Mouse (Mus musculus): ENCODE data around the gene Dda1. TPM values are rescaled to one million over a fixed set of nuclear protein-coding genes. Genes with fewer than 3 reads are reported as not detected.
A peak's percentile ranks its signal among the peaks of the same experiment; 100 is the strongest.
"Not testable (repeated sequence)": the region's sequence is repeated elsewhere in the genome, so short reads cannot be mapped to it uniquely, and the experiment has no call there.

Dda1 gene
- polyA plus RNA-seq (2017; shearing (Covaris generic)) = 10 to 100 TPM; 26.8 to 30.6 TPM

DNA sequence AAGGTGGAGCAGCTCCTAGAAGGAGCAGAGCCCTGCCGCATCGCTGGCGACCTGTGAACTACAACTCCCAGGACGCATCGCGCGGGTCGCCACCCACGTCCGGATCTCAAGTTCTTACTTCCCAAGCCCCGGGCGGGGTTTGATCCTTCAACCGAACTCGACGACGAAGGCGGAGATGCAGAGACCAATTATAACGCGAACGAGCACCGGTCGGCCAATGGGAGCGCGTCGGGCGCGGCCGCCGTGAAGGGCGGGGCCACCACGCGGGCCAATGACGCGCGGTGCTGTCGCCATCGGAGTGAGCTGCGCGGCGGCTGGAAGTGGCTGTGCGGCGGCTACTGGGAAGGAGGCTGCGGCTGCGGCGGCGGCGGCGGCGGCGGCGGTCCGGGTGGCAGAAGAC, at the start of gene Dda1:
Gene Dda1, plus strand, starts transcription at position 284 of the 400 bp plus-strand sequence.
- peak; percentile 80 for ATAC-seq

GRCm38 (mm10) chr8:71422121-71422520, 46.9 kb upstream of the Dda1 start:
- no peak for ATAC-seq

DNA sequence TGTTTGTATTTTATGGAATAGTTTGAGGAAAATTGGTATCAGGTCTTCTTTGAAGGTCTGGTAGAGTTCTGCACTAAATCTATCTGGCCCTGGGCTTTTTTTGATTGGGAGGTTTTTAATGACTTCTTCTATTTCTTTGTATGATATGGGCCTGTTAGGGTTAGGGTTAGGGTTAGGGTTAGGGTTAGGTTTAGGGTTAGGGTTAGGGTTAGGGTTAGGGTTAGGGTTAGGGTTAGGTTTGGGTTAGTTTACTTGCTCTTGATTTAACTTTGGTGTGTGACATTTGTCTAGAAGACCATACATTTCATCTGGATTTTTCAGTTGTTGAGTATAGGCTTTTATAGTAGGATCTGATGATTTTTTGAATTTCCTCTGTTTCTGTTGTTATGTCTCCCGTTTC, 36.1 kb upstream of the Dda1 start:
- ATAC-seq = not testable (repeated sequence)

GRCm38 (mm10) chr8:71437041-71437440, 32.0 kb upstream of the Dda1 start:
- ATAC-seq = no peak

GRCm38 (mm10) chr8:71441404-71441803, 27.6 kb upstream of the Dda1 start:
- ATAC-seq = peak; percentile 65

- no peak for ATAC-seq
Measured at GRCm38 (mm10) chr8:71445096-71445495, 23.9 kb upstream of the Dda1 start.

- no peak for ATAC-seq
Measured at GRCm38 (mm10) chr8:71451337-71451736, 17.7 kb upstream of the Dda1 start.

GRCm38 (mm10) chr8:71451777-71452176, 17.2 kb upstream of the Dda1 start:
- ATAC-seq = no peak

- ATAC-seq = no peak
Measured at GRCm38 (mm10) chr8:71452669-71453068, 16.3 kb upstream of the Dda1 start.

GRCm38 (mm10) chr8:71454668-71455067, 14.3 kb upstream of the Dda1 start:
- ATAC-seq = no peak

DNA sequence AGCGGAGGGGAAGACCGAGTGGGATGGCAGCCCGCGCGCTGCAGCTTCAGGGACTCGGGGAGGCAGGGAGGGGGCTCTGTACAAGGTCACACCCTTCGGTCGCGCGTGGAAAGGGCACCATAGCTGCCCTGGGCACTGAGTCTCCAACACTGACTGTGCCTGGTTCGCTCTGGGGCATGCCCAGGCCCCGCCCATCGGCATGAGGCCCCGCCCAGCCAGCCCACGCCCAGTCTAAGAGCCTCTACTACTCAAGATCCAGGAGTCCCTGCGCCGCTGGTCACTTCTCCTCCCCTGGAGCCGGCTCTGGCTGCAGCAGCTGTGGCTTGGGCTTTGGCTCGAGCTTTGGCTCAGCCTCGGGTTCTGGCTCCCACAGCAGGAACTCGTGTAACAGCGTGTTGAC, 12.1 kb upstream of the Dda1 start:
- ATAC-seq = no peak

DNA sequence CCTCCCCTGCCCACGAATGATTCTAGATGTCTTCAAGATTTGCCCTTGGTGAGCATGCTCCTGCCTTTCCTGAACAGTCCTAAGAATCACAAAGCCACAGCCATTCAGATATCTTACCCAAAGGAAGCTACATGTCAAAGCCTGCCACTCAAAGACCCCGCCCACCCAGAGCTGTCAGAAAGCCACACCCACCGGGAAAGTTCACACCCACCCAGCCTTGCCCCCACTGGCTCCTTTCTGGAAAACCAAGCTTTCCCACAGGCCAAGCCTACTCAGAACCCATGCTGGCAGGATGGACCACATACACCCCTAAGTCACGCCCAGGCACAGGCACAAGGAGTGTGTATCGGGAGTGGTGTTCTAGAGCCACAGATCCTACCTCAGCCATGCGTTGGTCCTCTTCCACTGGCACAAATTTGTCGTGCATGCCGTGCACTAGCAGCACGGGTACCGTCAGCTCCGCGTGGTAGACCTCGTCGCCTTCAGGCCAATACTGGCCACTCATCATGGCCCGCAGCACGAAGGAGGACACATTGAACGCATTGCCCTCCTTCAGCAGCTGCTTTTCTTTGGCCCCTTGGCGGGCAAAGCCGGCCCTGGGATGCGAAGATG, 11.2 kb upstream of the Dda1 start:
- ATAC-seq = no peak

DNA sequence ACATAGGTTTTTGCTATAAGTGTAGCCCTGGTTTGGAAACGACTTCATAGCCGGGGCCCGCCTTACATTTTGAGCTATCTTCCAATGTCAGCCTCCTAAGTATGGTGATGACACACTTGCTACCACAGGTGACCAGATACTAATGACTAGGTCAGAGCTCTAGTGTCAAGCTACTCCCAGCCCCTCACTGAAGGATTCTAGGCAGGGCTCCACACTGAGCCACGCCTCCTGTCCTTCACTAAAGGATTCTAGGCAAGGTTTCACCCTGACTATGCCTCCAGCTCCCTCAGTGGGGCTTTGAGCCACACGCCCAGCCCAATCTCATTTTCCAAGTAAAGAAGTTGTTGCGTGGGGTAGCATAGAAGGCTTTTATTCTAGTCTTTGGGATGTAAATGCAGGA, 8.3 kb upstream of the Dda1 start:
- ATAC-seq = no peak

DNA sequence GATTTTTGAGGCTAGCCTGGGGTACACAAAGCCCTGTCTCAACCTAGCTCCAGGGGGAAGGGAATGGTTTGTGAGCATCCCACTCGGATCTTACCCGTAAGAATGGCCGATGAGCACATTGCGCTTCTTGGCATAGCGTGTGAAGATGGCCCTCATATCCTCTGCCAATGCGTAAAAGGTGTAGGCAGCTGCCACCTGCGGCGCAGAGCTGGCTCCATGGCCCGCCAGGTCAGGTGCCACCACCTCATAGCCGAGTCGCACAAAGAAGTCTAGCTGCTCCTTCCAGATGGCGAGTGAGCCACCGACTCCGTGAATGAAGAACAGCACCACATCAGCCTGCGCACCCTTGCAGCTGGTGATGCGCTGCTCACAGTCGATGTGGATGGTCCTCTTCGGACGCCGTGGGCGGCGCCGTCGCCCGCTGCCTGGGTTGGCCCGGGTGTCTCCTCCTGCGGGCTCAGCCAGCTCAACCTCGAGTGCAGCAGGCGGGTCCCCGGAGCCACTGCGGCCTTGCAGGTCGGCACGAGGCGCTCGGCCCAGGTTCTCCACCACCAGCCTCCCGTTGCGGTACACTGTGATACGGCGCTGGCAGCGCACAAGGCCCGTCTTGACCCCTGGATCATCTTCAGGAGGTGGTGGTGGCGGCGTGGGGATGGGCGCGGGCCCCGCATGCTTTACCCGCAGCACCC, 7.7 kb upstream of the Dda1 start:
- ATAC-seq = no peak

GRCm38 (mm10) chr8:71462191-71462590, 6.8 kb upstream of the Dda1 start:
- ATAC-seq = no peak

DNA sequence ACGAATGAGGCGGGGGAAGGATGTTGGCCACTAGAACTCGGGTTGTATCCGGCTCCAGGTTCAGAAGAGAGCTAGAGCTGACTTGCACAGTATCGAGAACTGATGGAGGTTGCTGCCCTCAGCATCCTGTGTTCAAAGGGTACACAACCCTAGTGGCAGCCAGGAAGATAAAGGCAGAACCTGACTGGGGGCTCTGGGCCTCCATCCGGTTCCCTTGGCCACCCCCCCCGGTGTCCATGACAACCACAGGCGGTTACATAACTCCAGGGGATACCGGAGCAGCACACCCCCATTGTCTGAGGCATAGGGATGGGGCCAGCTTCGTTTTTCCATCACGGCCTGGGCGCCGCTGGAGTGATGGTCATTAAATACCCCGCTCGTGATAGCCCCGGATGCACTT, 6.2 kb upstream of the Dda1 start:
- peak; percentile 88 for ATAC-seq

GRCm38 (mm10) chr8:71463188-71464033, 5.6 kb upstream of the Dda1 start, which contains the start of gene Abhd8:
Gene Abhd8, minus strand, starts transcription at chr8:71463655.
- ATAC-seq = peak; percentile 33

- peak; percentile 50 for ATAC-seq
Measured at GRCm38 (mm10) chr8:71464513-71465500, 4.2 kb upstream of the Dda1 start, which contains the start of gene Mrpl34. Gene Mrpl34, plus strand, starts transcription at chr8:71464959.

DNA sequence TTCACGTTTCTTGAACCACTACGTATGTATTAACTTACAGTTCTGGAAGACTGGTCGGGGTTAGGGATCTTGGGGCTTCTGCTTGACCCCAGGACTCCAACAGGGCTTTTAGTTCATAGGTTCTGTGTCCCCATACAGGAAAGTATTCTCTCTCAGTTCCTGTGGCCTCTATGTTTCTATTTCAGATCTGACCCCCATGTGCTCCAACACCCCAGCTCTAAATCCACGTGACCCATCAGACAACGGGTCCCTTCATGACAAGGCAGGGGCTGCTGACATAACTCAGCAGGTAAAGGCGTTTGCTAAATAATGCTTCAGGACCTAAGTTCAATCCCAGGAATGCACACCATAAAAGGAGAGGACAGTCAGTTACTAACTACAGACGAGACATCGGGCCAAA, 3.3 kb upstream of the Dda1 start:
- ATAC-seq = no peak

GRCm38 (mm10) chr8:71466198-71466597, 2.8 kb upstream of the Dda1 start:
- no peak for ATAC-seq

- no peak for ATAC-seq
Measured at GRCm38 (mm10) chr8:71467201-71467600, 1.8 kb upstream of the Dda1 start.

- no peak for ATAC-seq
Measured at GRCm38 (mm10) chr8:71468001-71468400, 998 bp upstream of the Dda1 start.

Measured in activated CD4-positive, CD25-positive, alpha-beta regulatory T cell, adult 4 months (primary cell).